Mouse (Mus musculus) MEL (cell line): Measurements from ENCODE around the gene Akr1b8. TPM values are rescaled to one million over a fixed set of nuclear protein-coding genes. Genes with fewer than 3 reads are reported as not detected.

Experiments
- DNase-seq: peaks from one replicate; pipeline ENCODE4 v3.0.0; 2011; ENCODE audit warnings: low read depth, low spot score
- H3K27ac ChIP-seq: 2 replicates; pipeline ENCODE4 v1.5.1; 2012; ENCODE audit warnings: low read depth, mild to moderate bottlenecking, control low read depth, low read length, moderate library complexity; ENCODE audit not compliant: control insufficient read depth
- H3K27me3 ChIP-seq, 2 experiments: fragments of 150-350 bp in 1 of 2; sonication (generic) in 1 of 2; 2 replicates each; pipeline ENCODE4 v1.6.1; 2012; ENCODE audit warnings: low read length in 2 of 2, mild to moderate bottlenecking in 2 of 2, improper control_type of control experiment in 1 of 2, moderate library complexity in 1 of 2; ENCODE audit not compliant: insufficient read depth in 2 of 2, control insufficient read depth in 1 of 2
- H3K36me3 ChIP-seq, 2 experiments: 2 replicates each; pipeline ENCODE4 v1.6.1; 2012 to 2014; ENCODE audit warnings: low read length in 2 of 2, improper control_type of control experiment in 1 of 2, inconsistent platforms in 1 of 2, mild to moderate bottlenecking in 1 of 2; ENCODE audit not compliant: insufficient read depth in 2 of 2, control insufficient read depth in 1 of 2
- H3K4me1 ChIP-seq, 2 experiments: fragments of 150-350 bp in 1 of 2; sonication (generic) in 1 of 2; 2 replicates each; pipeline ENCODE4 v1.6.1; 2012; ENCODE audit warnings: low read length in 2 of 2, improper control_type of control experiment in 1 of 2, mild to moderate bottlenecking in 1 of 2; ENCODE audit not compliant: insufficient read depth in 2 of 2, control insufficient read depth in 1 of 2
- H3K4me3 ChIP-seq, 2 experiments: fragments of 150-350 bp in 1 of 2; sonication (generic) in 1 of 2; 2 replicates each; pipeline ENCODE4 v1.5.1; 2012; ENCODE audit warnings: low read depth in 2 of 2, low read length in 2 of 2, mild to moderate bottlenecking in 2 of 2, moderate library complexity in 2 of 2, control low read depth in 1 of 2, improper control_type of control experiment in 1 of 2; ENCODE audit not compliant: control insufficient read depth in 1 of 2, insufficient read depth in 1 of 2
- H3K79me2 ChIP-seq: 2 replicates; pipeline ENCODE4 v1.6.1; 2012; ENCODE audit warnings: mild to moderate bottlenecking, low read length, moderate library complexity; ENCODE audit not compliant: control insufficient read depth, poor library complexity, insufficient read depth
- H3K9ac ChIP-seq: 2 replicates; pipeline ENCODE4 v1.6.1; 2012; ENCODE audit warnings: low read depth, mild to moderate bottlenecking, control low read depth, low read length, moderate library complexity; ENCODE audit not compliant: control insufficient read depth, poor library complexity, severe bottlenecking
- H3K9me3 ChIP-seq: fragments of 150-350 bp; sonication (generic); replicated peaks from 2 replicates; pipeline ENCODE4 v1.6.1; 2012; ENCODE audit warnings: mild to moderate bottlenecking, low read length, improper control_type of control experiment, moderate library complexity; ENCODE audit not compliant: insufficient read depth
- BHLHE40 ChIP-seq: IDR thresholded peaks from 2 replicates; pipeline ENCODE4 v1.6.1; 2012; ENCODE audit warnings: low read depth, mild to moderate bottlenecking, inconsistent platforms, low read length, improper control_type of control experiment, borderline replicate concordance
- CHD1 ChIP-seq: IDR thresholded peaks from 2 replicates; pipeline ENCODE4 v1.6.1; 2012; ENCODE audit warnings: low read depth, mild to moderate bottlenecking, inconsistent platforms, low read length, improper control_type of control experiment
- CHD2 ChIP-seq: IDR thresholded peaks from 2 replicates; pipeline ENCODE4 v1.6.1; 2011; ENCODE audit warnings: low read length, improper control_type of control experiment
- CTCF ChIP-seq, 3 experiments: IDR thresholded peaks in 2 of 3; conservative IDR thresholded peaks in 1 of 3; 2 replicates each; pipeline ENCODE4 v1.5.1; 2011 to 2012; ENCODE audit warnings: low read length in 3 of 3, low read depth in 2 of 3, mild to moderate bottlenecking in 2 of 3, improper control_type of control experiment in 1 of 3, inconsistent platforms in 1 of 3, mixed read lengths in 1 of 3, moderate library complexity in 1 of 3; ENCODE audit not compliant: control insufficient read depth in 1 of 3, insufficient read depth in 1 of 3, poor library complexity in 1 of 3, severe bottlenecking in 1 of 3
- E2F4 ChIP-seq: IDR thresholded peaks from 2 replicates; pipeline ENCODE4 v1.6.1; 2011; ENCODE audit warnings: low read depth, low read length, improper control_type of control experiment, borderline replicate concordance
- ELF1 ChIP-seq: IDR thresholded peaks from 2 replicates; pipeline ENCODE4 v1.6.1; 2014; ENCODE audit warnings: low read depth, mild to moderate bottlenecking, inconsistent platforms, low read length, improper control_type of control experiment, moderate library complexity
- ETS1 ChIP-seq: IDR thresholded peaks from 2 replicates; pipeline ENCODE4 v1.6.1; 2012; ENCODE audit warnings: low read depth, mild to moderate bottlenecking, inconsistent platforms, low read length, improper control_type of control experiment, moderate library complexity
- GATA1 ChIP-seq: IDR thresholded peaks from 2 replicates; pipeline ENCODE4 v1.6.1; 2011; ENCODE audit warnings: low read depth, low read length, improper control_type of control experiment
- JUND ChIP-seq: IDR thresholded peaks from 2 replicates; pipeline ENCODE4 v1.6.1; 2011; ENCODE audit warnings: low read depth, mild to moderate bottlenecking, improper control_type of control experiment, low read length
- KAT2A ChIP-seq: conservative IDR thresholded peaks from 2 replicates; pipeline ENCODE4 v1.6.1; 2012; ENCODE audit warnings: low read depth, low read length, improper control_type of control experiment, inconsistent platforms
- MAFK ChIP-seq: IDR thresholded peaks from 2 replicates; pipeline ENCODE4 v1.6.1; 2011; ENCODE audit warnings: low read depth, mild to moderate bottlenecking, low read length, improper control_type of control experiment, borderline replicate concordance
- MAX ChIP-seq: IDR thresholded peaks from 2 replicates; pipeline ENCODE4 v1.6.1; 2011; ENCODE audit warnings: low read length, improper control_type of control experiment
- MAZ ChIP-seq: IDR thresholded peaks from 2 replicates; pipeline ENCODE4 v1.6.1; 2012; ENCODE audit warnings: low read depth, mild to moderate bottlenecking, inconsistent platforms, low read length, improper control_type of control experiment
- MYB ChIP-seq: IDR thresholded peaks from 2 replicates; pipeline ENCODE4 v1.6.1; 2011; ENCODE audit warnings: mild to moderate bottlenecking, low read depth, low read length, improper control_type of control experiment
- MYC ChIP-seq: IDR thresholded peaks from 2 replicates; pipeline ENCODE4 v1.6.1; 2011; ENCODE audit warnings: low read depth, mild to moderate bottlenecking, low read length, improper control_type of control experiment, moderate library complexity
- NELFE ChIP-seq: IDR thresholded peaks from 2 replicates; pipeline ENCODE4 v1.6.1; 2011; ENCODE audit warnings: low read depth, low read length, improper control_type of control experiment
- NRF1 ChIP-seq: IDR thresholded peaks from 2 replicates; pipeline ENCODE4 v1.6.1; 2014; ENCODE audit warnings: low read depth, mild to moderate bottlenecking, inconsistent platforms, low read length, improper control_type of control experiment, moderate library complexity; ENCODE audit not compliant: poor library complexity, insufficient read depth, severe bottlenecking
- POLR2A ChIP-seq, 2 experiments: IDR thresholded peaks; 2 replicates each; pipeline ENCODE4 v1.6.1; 2011 to 2012; ENCODE audit warnings: low read length in 2 of 2, mild to moderate bottlenecking in 2 of 2, control low read depth in 1 of 2, improper control_type of control experiment in 1 of 2, low read depth in 1 of 2, moderate library complexity in 1 of 2; ENCODE audit not compliant: control insufficient read depth in 1 of 2, insufficient read depth in 1 of 2, poor library complexity in 1 of 2
- POLR2AphosphoS2 ChIP-seq: IDR thresholded peaks from 2 replicates; pipeline ENCODE4 v1.6.1; 2011; ENCODE audit warnings: low read length, improper control_type of control experiment
- POLR2AphosphoS5 ChIP-seq: IDR thresholded peaks from 2 replicates; pipeline ENCODE4 v1.6.1; 2012; ENCODE audit warnings: low read depth, borderline replicate concordance, mild to moderate bottlenecking, inconsistent platforms, low read length, moderate library complexity, mixed read lengths
- RAD21 ChIP-seq: IDR thresholded peaks from 2 replicates; pipeline ENCODE4 v1.6.1; 2011; ENCODE audit warnings: mild to moderate bottlenecking, low read depth, low read length, improper control_type of control experiment
- RCOR1 ChIP-seq: IDR thresholded peaks from 2 replicates; pipeline ENCODE4 v1.6.1; 2012; ENCODE audit warnings: low read depth, mild to moderate bottlenecking, inconsistent platforms, low read length, improper control_type of control experiment
- SMC3 ChIP-seq: IDR thresholded peaks from 2 replicates; pipeline ENCODE4 v1.6.1; 2011; ENCODE audit warnings: low read depth, low read length, improper control_type of control experiment
- TAL1 ChIP-seq: IDR thresholded peaks from 2 replicates; pipeline ENCODE4 v1.6.1; 2012; ENCODE audit warnings: mild to moderate bottlenecking, inconsistent platforms, low read length, moderate library complexity, mixed read lengths
- TBP ChIP-seq: IDR thresholded peaks from 2 replicates; pipeline ENCODE4 v1.8.0; 2011; ENCODE audit warnings: low read depth, low read length, improper control_type of control experiment
- USF2 ChIP-seq, 2 experiments: IDR thresholded peaks; 2 replicates each; pipeline ENCODE4 v1.6.1; 2011 to 2012; ENCODE audit warnings: improper control_type of control experiment in 2 of 2, low read length in 2 of 2, borderline replicate concordance in 1 of 2, inconsistent platforms in 1 of 2, low read depth in 1 of 2, mild to moderate bottlenecking in 1 of 2; ENCODE audit not compliant: insufficient read depth in 1 of 2
- ZMIZ1 ChIP-seq: IDR thresholded peaks from 2 replicates; pipeline ENCODE4 v1.6.1; 2012; ENCODE audit warnings: low read depth, mild to moderate bottlenecking, inconsistent platforms, low read length, improper control_type of control experiment, moderate library complexity
- ZNF384 ChIP-seq: IDR thresholded peaks from 2 replicates; pipeline ENCODE4 v1.6.1; 2012; ENCODE audit warnings: low read depth, mild to moderate bottlenecking, inconsistent platforms, low read length, improper control_type of control experiment
- polyA plus RNA-seq, 2 experiments: library from polyadenylated mRNA; stranded (reverse) in 1 of 2; unstranded in 1 of 2; fragments of >175 nt in 1 of 2; fragments of >200 nt in 1 of 2; gene quantifications; 2 replicates each; pipeline versions ENCODE4 v1.2.1 to v1.2.4; 2012; ENCODE audit warnings: low replicate concordance in 2 of 2, low read depth in 1 of 2; ENCODE audit not compliant: insufficient read length in 2 of 2, insufficient read depth in 1 of 2, missing spikeins in 1 of 2
- total RNA-seq: library from RNA; depleted of rRNA; stranded (reverse); fragments of 300-350 nt; gene quantifications from 2 replicates; pipeline ENCODE4 v1.2.3, GENCODE M21; 2012

The Akr1b8 gene
- total and polyA plus RNA-seq, 3 experiments: not detected

DNA sequence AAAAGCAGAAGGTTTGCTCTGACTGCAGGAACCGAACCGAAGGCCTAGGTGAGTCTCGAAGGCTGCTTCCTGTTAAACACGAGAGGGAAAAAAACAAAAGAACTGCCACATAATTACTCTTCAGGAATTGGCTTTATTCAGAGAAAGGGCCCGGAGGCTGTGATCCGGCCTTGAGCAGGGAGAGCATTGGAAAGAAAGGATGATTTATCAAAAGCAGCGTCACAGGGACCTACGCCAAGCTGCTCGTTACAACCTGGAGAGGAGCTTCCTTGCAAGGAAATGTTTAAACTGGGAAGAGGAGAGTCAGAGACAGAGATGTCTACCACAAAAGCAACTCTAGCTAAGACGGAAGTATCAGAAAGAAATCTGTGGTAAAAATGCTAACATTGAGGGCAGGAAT is 53.5 kb downstream of the Akr1b8 start:
- Histone ChIP-seq H3K9ac (no peak overlapping the region), H3K4me1 (peaks cover 0 to 5% of the 10 kb centered on the region in 2 experiments; a peak in 1 of 4 replicates), H3K4me3 (no peak overlapping the region), H3K9me3 (no peaks in the 10 kb centered on the region), H3K79me2 (no peaks in the 10 kb centered on the region), H3K27ac (no peak overlapping the region), H3K36me3 (no peaks in the 10 kb centered on the region), H3K27me3 (no peaks in the 10 kb centered on the region)
- TF ChIP-seq BHLHE40 (no peak), NRF1 (no peak), KAT2A (no peak), RCOR1 (no peak), MYC (no peak), JUND (no peak), E2F4 (no peak), ELF1 (no peak), RAD21 (no peak), ETS1 (no peak), SMC3 (no peak), NELFE (no peak), USF2 (IDR thresholded peaks at IDR 0.05; ENCODE audit: borderline replicate concordance in 1 of 2, insufficient read depth in 1 of 2, low read depth in 1 of 2, low read length in 2 of 2) (no peak), CTCF (IDR thresholded peaks at IDR 0.05 in 2 of 3, conservative IDR thresholded peaks at IDR 0.05 in 1 of 3; ENCODE audit: control insufficient read depth in 1 of 3, insufficient read depth in 1 of 3, low read depth in 2 of 3, low read length in 3 of 3, poor library complexity in 1 of 3, severe bottlenecking in 1 of 3) (no peak), CHD2 (no peak), MAX (no peak), CHD1 (no peak), GATA1 (no peak), TBP (no peak), ZMIZ1 (no peak)
- DNase-seq: no peak

- H3K4me1 ChIP-seq: peaks cover 0 to 8% of the 10 kb centered on the region in 2 experiments; a peak in 1 of 4 replicates
- H3K79me2 ChIP-seq: no peaks in the 10 kb centered on the region
- no peak within 1 kb of the TSS for H3K9ac ChIP-seq
- no peak for TF ChIP-seq BHLHE40
- TF ChIP-seq CTCF (IDR thresholded peaks at IDR 0.05 in 2 of 3, conservative IDR thresholded peaks at IDR 0.05 in 1 of 3; ENCODE audit: control insufficient read depth in 1 of 3, insufficient read depth in 1 of 3, low read depth in 2 of 3, low read length in 3 of 3, poor library complexity in 1 of 3, severe bottlenecking in 1 of 3): no peak
- TF ChIP-seq POLR2A (IDR thresholded peaks at IDR 0.05; ENCODE audit: control insufficient read depth in 1 of 2, insufficient read depth in 1 of 2, low read depth in 1 of 2, low read length in 2 of 2, poor library complexity in 1 of 2): no peak
- no peak for TF ChIP-seq POLR2AphosphoS5
- no peak for TF ChIP-seq KAT2A
- TF ChIP-seq RAD21: no peak
- no peak for TF ChIP-seq MYB
- TF ChIP-seq MAFK: no peak
- TF ChIP-seq TAL1: no peak
- TF ChIP-seq CHD1: no peak
- TF ChIP-seq MAZ: no peak
- no peak for TF ChIP-seq JUND
- TF ChIP-seq POLR2AphosphoS2: no peak
- no peak for TF ChIP-seq ZNF384
- no peaks in the 10 kb centered on the region; a peak in 1 of 4 replicates for H3K36me3 ChIP-seq
- H3K27ac ChIP-seq: no peak within 1 kb of the TSS
- no peaks in the 10 kb centered on the region for H3K27me3 ChIP-seq
- H3K9me3 ChIP-seq: no peaks in the 10 kb centered on the region
- peak; percentile 39 for DNase-seq
- H3K4me3 ChIP-seq: no peak within 1 kb of the TSS
Measured at GRCm38 (mm10) chr6:34412023-34412422, 58.1 kb downstream of the Akr1b8 start, which contains the start of gene Akr1b7. Akr1b7 (plus strand) TSS chr6:34412334.
